ENCODE assay signal across 8 mouse cellular contexts in genomic region chr6:24663196-24664132, GRCm38 (mm10). TPM values are rescaled to one million over a fixed set of nuclear protein-coding genes. Genes with fewer than 3 reads are reported as not detected.
A peak's percentile ranks its signal among the peaks of the same experiment; 100 is the strongest.
DNase-seq lines count a peak whose midpoint lies in the region; ATAC-seq and TF ChIP-seq lines count a peak whose summit lies in the region.

No protein-coding gene starts in this region.

- H3K4me1 ChIP-seq in erythroblast, embryonic 14.5 days (ENCODE audit: control insufficient read depth): peaks cover 39% of the 10 kb centered on the region
- H3K4me1 ChIP-seq in hindbrain, embryonic 11.5 days (replicated peaks; ENCODE audit: control insufficient read depth, insufficient read depth, low read length): no peaks in the 10 kb centered on the region
- H3K4me1 ChIP-seq in limb, embryonic 11.5 days (ENCODE audit: control insufficient read depth, insufficient read depth, low read length): peaks cover 2% of the 10 kb centered on the region; the same call in 1 of the 2 replicates
- H3K4me1 ChIP-seq in midbrain, embryonic 14.5 days (ENCODE audit: control insufficient read depth, insufficient read depth, low read length): peaks cover 20% of the 10 kb centered on the region
- H3K4me1 ChIP-seq in thymus, adult 2 months (replicated peaks; ENCODE audit: control insufficient read depth, insufficient read depth, low read length): peaks cover 5% of the 10 kb centered on the region

- H3K9ac ChIP-seq in hindbrain, embryonic 11.5 days (ENCODE audit: low read depth, low read length): peak overlapping the region; percentile 96
- peak overlapping the region; percentile 95 for H3K9ac ChIP-seq in limb, embryonic 11.5 days (ENCODE audit: low read length)
- peak overlapping the region; percentile 86 for H3K9ac ChIP-seq in midbrain, embryonic 14.5 days (replicated peaks; ENCODE audit: low read length)

- no peak for ATAC-seq in hindbrain, embryonic 11.5 days (ENCODE audit: low FRiP score)
- no peak for ATAC-seq in limb, embryonic 11.5 days (ENCODE audit: insufficient number of reproducible peaks, low FRiP score, low TSS enrichment, low read depth)
- ATAC-seq in midbrain, embryonic 14.5 days (ENCODE audit: low FRiP score, low TSS enrichment): no peak

- no peaks in the 10 kb centered on the region for H3K9me3 ChIP-seq in erythroblast, embryonic 14.5 days (ENCODE audit: control insufficient read depth, low read length)
- H3K9me3 ChIP-seq in hindbrain, embryonic 11.5 days (ENCODE audit: control insufficient read depth, low read length): no peaks in the 10 kb centered on the region
- H3K9me3 ChIP-seq in limb, embryonic 11.5 days (ENCODE audit: control insufficient read depth, low read length): no peaks in the 10 kb centered on the region
- no peaks in the 10 kb centered on the region for H3K9me3 ChIP-seq in midbrain, embryonic 14.5 days (ENCODE audit: control insufficient read depth, low read length)

- peak overlapping the region; percentile 83 for H3K4me2 ChIP-seq in hindbrain, embryonic 11.5 days (replicated peaks; ENCODE audit: low read depth, low read length)
- H3K4me2 ChIP-seq in limb, embryonic 11.5 days (ENCODE audit: low read depth, severe bottlenecking): peak overlapping the region; percentile 86
- H3K4me2 ChIP-seq in midbrain, embryonic 14.5 days (ENCODE audit: low read length): peak overlapping the region; percentile 87

- H3K27ac ChIP-seq in hindbrain, embryonic 11.5 days (ENCODE audit: low read depth, low read length): peak overlapping the region; percentile 96
- H3K27ac ChIP-seq in limb, embryonic 11.5 days (replicated peaks; ENCODE audit: low read depth, low read length): peak overlapping the region; percentile 90
- peak overlapping the region; percentile 96 for H3K27ac ChIP-seq in midbrain, embryonic 14.5 days (replicated peaks; ENCODE audit: low read depth, low read length)
- peak overlapping the region; percentile 74 for H3K27ac ChIP-seq in thymus, adult 2 months (ENCODE audit: control insufficient read depth, insufficient read depth, low read length)

- H3K4me3 ChIP-seq in erythroblast, embryonic 14.5 days (replicated peaks): peak overlapping the region; percentile 98
- H3K4me3 ChIP-seq in hindbrain, embryonic 11.5 days (ENCODE audit: low read depth, low read length): peak overlapping the region; percentile 94
- H3K4me3 ChIP-seq in limb, embryonic 11.5 days (ENCODE audit: low read depth, low read length): peak overlapping the region; percentile 94
- peak overlapping the region; percentile 83 for H3K4me3 ChIP-seq in midbrain, embryonic 14.5 days (replicated peaks; ENCODE audit: low read depth, low read length)
- peak overlapping the region; percentile 92 for H3K4me3 ChIP-seq in thymus, adult 2 months (ENCODE audit: control insufficient read depth, insufficient read depth, low read length)

- H3K27me3 ChIP-seq in erythroblast, embryonic 14.5 days (ENCODE audit: control insufficient read depth): no peaks in the 10 kb centered on the region
- no peaks in the 10 kb centered on the region for H3K27me3 ChIP-seq in hindbrain, embryonic 11.5 days (ENCODE audit: control insufficient read depth, insufficient read depth, low read length)
- H3K27me3 ChIP-seq in limb, embryonic 11.5 days (ENCODE audit: control insufficient read depth, insufficient read depth, low read length): no peaks in the 10 kb centered on the region
- no peaks in the 10 kb centered on the region for H3K27me3 ChIP-seq in midbrain, embryonic 14.5 days (ENCODE audit: control insufficient read depth, insufficient read depth, low read length)
- H3K27me3 ChIP-seq in thymus, adult 2 months (ENCODE audit: control insufficient read depth, insufficient read depth, low read length): no peaks in the 10 kb centered on the region

- intact Hi-C loops in left cerebral cortex, postnatal 36 days (cut with DNase I): loop anchor here (5.0 to 10.0 kb wide), 2 partner anchors 36 to 291 kb away; partner anchors contain the start of gene Tmem229a
- intact Hi-C loops in left cerebral cortex, postnatal 14 days (cut with DNase I): no loop called here

- peak; percentile 22 to 28 for DNase-seq in left cerebral cortex, postnatal 36 days (ENCODE audit: low spot score in 2 of 2)
- no peak for DNase-seq in left cerebral cortex, postnatal 14 days (ENCODE audit: low spot score in 2 of 2)
- DNase-seq in adrenal gland, postnatal 25 days: peak; percentile 16
- DNase-seq in hindbrain, embryonic 11.5 days (ENCODE audit: low spot score): peak; percentile 30
- DNase-seq in limb, embryonic 11.5 days (ENCODE audit: low spot score): peak; percentile 24
- DNase-seq in midbrain, embryonic 14.5 days: peak; percentile 30
- DNase-seq in thymus, adult 2 months: peak; percentile 28

- peaks cover 13% of the 10 kb centered on the region for H3K36me3 ChIP-seq in erythroblast, embryonic 14.5 days (ENCODE audit: control insufficient read depth)
- H3K36me3 ChIP-seq in hindbrain, embryonic 11.5 days (ENCODE audit: control insufficient read depth, insufficient read depth, low read length): no peaks in the 10 kb centered on the region
- no peaks in the 10 kb centered on the region for H3K36me3 ChIP-seq in limb, embryonic 11.5 days (ENCODE audit: control insufficient read depth, insufficient read depth, low read length)
- no peaks in the 10 kb centered on the region for H3K36me3 ChIP-seq in midbrain, embryonic 14.5 days (ENCODE audit: control insufficient read depth, insufficient read depth, low read length)
- H3K36me3 ChIP-seq in thymus, adult 2 months (ENCODE audit: control insufficient read depth, insufficient read depth, low read length): no peaks in the 10 kb centered on the region

- WGBS in hindbrain, embryonic 11.5 days: 12% methylated on average over 21 of the region's 21 CpGs
- 12% methylated on average over 21 of the region's 21 CpGs for WGBS in limb, embryonic 11.5 days
- 10% methylated on average over 21 of the region's 21 CpGs for WGBS in midbrain, embryonic 14.5 days
- WGBS in thymus, adult 2 months: 11% methylated on average over 21 of the region's 21 CpGs

- no peak for TF ChIP-seq CTCF in thymus, adult 2 months (IDR thresholded peaks at IDR 0.05; ENCODE audit: borderline replicate concordance, control insufficient read depth, extremely low read depth, insufficient read depth, low read length, poor library complexity)

- no peak for TF ChIP-seq POLR2A in thymus, adult 2 months (IDR thresholded peaks at IDR 0.05; ENCODE audit: control insufficient read depth, extremely low read depth, insufficient read depth, low read length, poor library complexity)

RNA-seq across cellular contexts. Expression of gene Wasl, which starts 1.3 kb away (rescaled TPM):
- 100 to 1,000 TPM; 123 to 129 TPM for total RNA-seq in left cerebral cortex, postnatal 36 days (2021)
- 10 to 100 TPM; 78.5 to 81.9 TPM for total RNA-seq in left cerebral cortex, postnatal 14 days (2021)
- total RNA-seq in adrenal gland, postnatal 25 days (2021): 59.3 and 70.6 TPM in 2 replicates
- 2.4 and 4.0 TPM in 2 replicates for polyA plus RNA-seq in erythroblast, embryonic 14.5 days (2012)
- polyA plus RNA-seq in hindbrain, embryonic 11.5 days (2014; fragmentation: Nextera tagmentation; extraction: Ambion mirVana): 52.4 and 62.1 TPM in 2 replicates
- polyA plus RNA-seq in limb, embryonic 11.5 days (2014; fragmentation: Nextera tagmentation; extraction: Ambion mirVana): 52.1 and 56.4 TPM in 2 replicates
- 48.3 and 53.1 TPM in 2 replicates for polyA plus RNA-seq in midbrain, embryonic 14.5 days (2014; fragmentation: Nextera tagmentation; extraction: Ambion mirVana)
- polyA plus RNA-seq in thymus, adult 2 months (2012; rRNA removed): 46.3 and 87.3 TPM in 2 replicates

Comparison
In these comparisons a context has a peak if more than half of its experiments do, and no peak if none do; other contexts are left out.
1. DNase-seq: peak in left cerebral cortex, postnatal 36 days (2 of 2), adrenal gland, postnatal 25 days (single experiment), hindbrain, embryonic 11.5 days (single experiment), limb, embryonic 11.5 days (single experiment), midbrain, embryonic 14.5 days (single experiment) and thymus, adult 2 months (single experiment); none in left cerebral cortex, postnatal 14 days (0 of 2).
2. Peak in every context shown above with its lines, with median percentiles within 50 percentile points of each other: H3K4me3 ChIP-seq, H3K27ac ChIP-seq, H3K4me2 ChIP-seq and H3K9ac ChIP-seq.